9 mouse cellular contexts compared by ENCODE assay signal in the genomic region with DNA sequence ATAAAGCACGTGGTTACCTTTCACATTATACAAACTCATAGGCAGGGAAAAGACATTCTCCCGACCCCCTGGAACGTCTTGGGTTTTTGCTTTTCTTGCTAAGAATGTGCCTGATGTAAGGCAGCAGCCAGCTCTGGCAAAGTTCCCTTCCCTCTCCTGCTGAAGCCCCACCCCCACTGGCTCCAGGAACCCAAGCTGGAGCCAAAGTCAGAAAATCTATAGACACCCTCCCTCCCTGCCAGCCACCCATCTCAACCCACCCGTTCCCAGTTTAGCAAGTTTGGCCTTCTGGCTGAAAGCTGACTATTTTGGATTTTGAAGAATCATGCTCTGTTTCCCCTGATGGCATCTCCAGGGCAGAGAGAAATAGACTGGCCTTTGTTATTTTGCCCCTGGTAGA.
DNase-seq lines count a peak whose midpoint lies in the region; ATAC-seq and TF ChIP-seq lines count a peak whose summit lies in the region.
"Had no signal": no experiment of that assay in that cellular context is flagged by ENCODE, and none has a peak within 500 bp of the region (broad histone marks: within the 10 kb centered on the region; RNA-seq: fewer than 3 reads in every experiment).

No protein-coding gene starts in this region.

- H3K27ac ChIP-seq in forebrain, postnatal 0 days (ENCODE audit: low read depth, low read length): no peak overlapping the region
- H3K27ac ChIP-seq in forebrain, embryonic 10.5 days: no peak overlapping the region
- H3K27ac ChIP-seq in lung, embryonic 14.5 days (ENCODE audit: low read depth): no peak overlapping the region

- H3K27me3 ChIP-seq in forebrain, postnatal 0 days (ENCODE audit: insufficient read depth, low read length): no peaks in the 10 kb centered on the region
- H3K27me3 ChIP-seq in forebrain, embryonic 10.5 days (ENCODE audit: poor library complexity, severe bottlenecking): no peaks in the 10 kb centered on the region
- H3K27me3 ChIP-seq in lung, embryonic 14.5 days (ENCODE audit: insufficient read depth, low read length): no peaks in the 10 kb centered on the region

- H3K36me3 ChIP-seq in forebrain, postnatal 0 days (ENCODE audit: insufficient read depth): no peaks in the 10 kb centered on the region
- no peaks in the 10 kb centered on the region for H3K36me3 ChIP-seq in forebrain, embryonic 10.5 days (replicated peaks)
- no peaks in the 10 kb centered on the region for H3K36me3 ChIP-seq in lung, embryonic 14.5 days (ENCODE audit: insufficient read depth)

- H3K4me2 ChIP-seq in forebrain, postnatal 0 days (ENCODE audit: low read depth): no peak overlapping the region
- peak overlapping the region; percentile 23 for H3K4me2 ChIP-seq in lung, embryonic 14.5 days

- DNase-seq in forebrain, postnatal 0 days: peak; percentile 10
- no peak for DNase-seq in forebrain, embryonic 10.5 days (ENCODE audit: extremely low spot score, low spot score)
- DNase-seq in lung, embryonic 14.5 days: peak; percentile 82
- DNase-seq in lung, postnatal 25 days (ENCODE audit: low spot score): no peak
- peak; percentile 52 to 60 for DNase-seq in right cerebral cortex, postnatal 10 days (ENCODE audit: low spot score in 2 of 2)
- DNase-seq in gastrocnemius, adult 8-10 months (ENCODE audit: low spot score in 2 of 2): no peak
- no peak for DNase-seq in urinary bladder, postnatal 36 days (ENCODE audit: low spot score in 2 of 2)
- DNase-seq: heart, adult 11 months had no signal

- no peak overlapping the region for H3K9ac ChIP-seq in forebrain, postnatal 0 days
- no peak overlapping the region for H3K9ac ChIP-seq in lung, embryonic 14.5 days

- no peaks in the 10 kb centered on the region for H3K9me3 ChIP-seq in forebrain, postnatal 0 days (ENCODE audit: low read length)
- no peaks in the 10 kb centered on the region for H3K9me3 ChIP-seq in forebrain, embryonic 10.5 days
- no peaks in the 10 kb centered on the region for H3K9me3 ChIP-seq in lung, embryonic 14.5 days (ENCODE audit: low read depth, low read length)

- WGBS in forebrain, postnatal 0 days: 30% methylated on average over 4 of the region's 4 CpGs
- 51% methylated on average over 4 of the region's 4 CpGs for WGBS in forebrain, embryonic 10.5 days
- 12% methylated on average over 4 of the region's 4 CpGs for WGBS in lung, embryonic 14.5 days

- H3K4me3 ChIP-seq in forebrain, postnatal 0 days (ENCODE audit: low read depth, low read length): no peak overlapping the region
- H3K4me3 ChIP-seq in forebrain, embryonic 10.5 days: no peak overlapping the region
- no peak overlapping the region for H3K4me3 ChIP-seq in lung, embryonic 14.5 days (ENCODE audit: low read depth, low read length)

- TF ChIP-seq CTCF in forebrain, postnatal 0 days (IDR thresholded peaks at IDR 0.05; ENCODE audit: low read depth): no peak
- TF ChIP-seq CTCF in lung, embryonic 14.5 days (IDR thresholded peaks at IDR 0.05; ENCODE audit: low read depth): no peak

- no peaks in the 10 kb centered on the region for H3K4me1 ChIP-seq in forebrain, postnatal 0 days (ENCODE audit: insufficient read depth)
- H3K4me1 ChIP-seq in forebrain, embryonic 10.5 days: peaks cover 4% of the 10 kb centered on the region; the same call in 1 of the 2 replicates
- no peaks in the 10 kb centered on the region for H3K4me1 ChIP-seq in lung, embryonic 14.5 days (ENCODE audit: insufficient read depth)

- no peak for ATAC-seq in forebrain, postnatal 0 days
- ATAC-seq in lung, embryonic 14.5 days (ENCODE audit: insufficient read depth): peak; percentile 82
- ATAC-seq in frontal cortex, adult (ENCODE audit: low TSS enrichment): peak; percentile 95

Comparison
In these comparisons a context has a peak if more than half of its experiments do, and no peak if none do; other contexts are left out.
1. DNase-seq: peak in forebrain, postnatal 0 days (single experiment), lung, embryonic 14.5 days (single experiment) and right cerebral cortex, postnatal 10 days (2 of 2); none in forebrain, embryonic 10.5 days (single experiment), lung, postnatal 25 days (single experiment), gastrocnemius, adult 8-10 months (0 of 2) and urinary bladder, postnatal 36 days (0 of 2).